Mouse (Mus musculus): Measurements from ENCODE around the gene Dach1. TPM values are rescaled to one million over a fixed set of nuclear protein-coding genes. Genes with fewer than 3 reads are reported as not detected.

Gene Dach1
- polyA plus RNA-seq, 1 experiment, result 0.23 TPM

DNA sequence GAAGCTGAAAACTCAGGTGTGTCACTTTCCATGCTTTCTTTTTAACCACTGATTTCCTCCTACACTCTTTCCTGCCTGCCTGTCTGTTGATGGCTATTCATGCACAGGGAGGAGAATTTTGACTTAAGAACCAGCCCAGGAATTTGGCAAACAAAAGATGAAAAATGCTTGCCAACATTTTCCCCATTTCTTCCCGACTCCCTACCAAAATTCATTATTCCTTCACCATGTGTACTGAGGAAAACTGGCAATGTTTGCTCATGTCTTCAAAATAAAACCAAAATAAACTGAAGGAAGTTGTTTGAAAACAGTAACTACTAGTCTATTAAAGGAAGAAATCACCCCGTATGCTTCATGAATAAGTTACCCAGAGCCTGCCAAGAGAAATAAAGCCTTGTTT lies 27.8 kb downstream of the Dach1 start:
- no peaks in the 10 kb centered on the region for H3K36me3 ChIP-seq (ENCODE audit: control insufficient read depth, insufficient read depth, low read length)
- TF ChIP-seq CTCF (IDR thresholded peaks at IDR 0.05; ENCODE audit: extremely low read depth, insufficient read depth, insufficient read length, insufficient replicate concordance), result no peak
- TF ChIP-seq POLR2A (IDR thresholded peaks at IDR 0.05; ENCODE audit: low read depth, low read length), result no peak
- WGBS, result 89% methylated on average over 2 of the region's 2 CpGs

GRCm38 (mm10) chr14:98138873-98139665 lies 30.5 kb downstream of the Dach1 start:
- Histone ChIP-seq H3K27ac (ENCODE audit: insufficient read depth, low read length) (no peak overlapping the region), H3K4me1 (ENCODE audit: control insufficient read depth, insufficient read depth, insufficient read length) (no peaks in the 10 kb centered on the region), H3K27me3 (ENCODE audit: control insufficient read depth, insufficient read depth, low read length) (no peaks in the 10 kb centered on the region), H3K4me3 (ENCODE audit: extremely low read depth, insufficient read depth, insufficient read length) (no peak overlapping the region), H3K36me3 (ENCODE audit: control insufficient read depth, insufficient read depth, low read length) (no peaks in the 10 kb centered on the region)
- DNase-seq (ENCODE audit: low read depth in 1 of 2, low spot score in 2 of 2), result no peak
- 85% methylated on average over 3 of the region's 3 CpGs for WGBS
- no peak for TF ChIP-seq CTCF (IDR thresholded peaks at IDR 0.05; ENCODE audit: extremely low read depth, insufficient read depth, insufficient read length, insufficient replicate concordance)
- TF ChIP-seq POLR2A (IDR thresholded peaks at IDR 0.05; ENCODE audit: low read depth, low read length), result no peak

More for the DNA sequence above, 27.8 kb downstream of the Dach1 start:
- no peaks in the 10 kb centered on the region for H3K4me1 ChIP-seq (ENCODE audit: control insufficient read depth, insufficient read depth, insufficient read length)
- H3K27ac ChIP-seq (ENCODE audit: insufficient read depth, low read length), result no peak overlapping the region
- DNase-seq (ENCODE audit: low read depth in 1 of 2, low spot score in 2 of 2), result no peak
- no peaks in the 10 kb centered on the region for H3K27me3 ChIP-seq (ENCODE audit: control insufficient read depth, insufficient read depth, low read length)
- H3K4me3 ChIP-seq (ENCODE audit: extremely low read depth, insufficient read depth, insufficient read length), result no peak overlapping the region

GRCm38 (mm10) chr14:98134546-98134945 lies 35.0 kb downstream of the Dach1 start:
- no peak overlapping the region for H3K27ac ChIP-seq (ENCODE audit: insufficient read depth, low read length)
- no peaks in the 10 kb centered on the region for H3K36me3 ChIP-seq (ENCODE audit: control insufficient read depth, insufficient read depth, low read length)
- H3K27me3 ChIP-seq (ENCODE audit: control insufficient read depth, insufficient read depth, low read length), result no peaks in the 10 kb centered on the region
- no peaks in the 10 kb centered on the region for H3K4me1 ChIP-seq (ENCODE audit: control insufficient read depth, insufficient read depth, insufficient read length)
- DNase-seq (ENCODE audit: low read depth in 1 of 2, low spot score in 2 of 2), result no peak
- TF ChIP-seq POLR2A (IDR thresholded peaks at IDR 0.05; ENCODE audit: low read depth, low read length), result no peak
- no peak for TF ChIP-seq CTCF (IDR thresholded peaks at IDR 0.05; ENCODE audit: extremely low read depth, insufficient read depth, insufficient read length, insufficient replicate concordance)
- WGBS, result 69% methylated on average over 4 of the region's 4 CpGs
- H3K4me3 ChIP-seq (ENCODE audit: extremely low read depth, insufficient read depth, insufficient read length), result no peak overlapping the region

GRCm38 (mm10) chr14:98123032-98123431 lies 46.5 kb downstream of the Dach1 start:
- WGBS, result 71% methylated on average over 1 of the region's 1 CpGs
- no peak for TF ChIP-seq POLR2A (IDR thresholded peaks at IDR 0.05; ENCODE audit: low read depth, low read length)
- TF ChIP-seq CTCF (IDR thresholded peaks at IDR 0.05; ENCODE audit: extremely low read depth, insufficient read depth, insufficient read length, insufficient replicate concordance), result no peak
- DNase-seq (ENCODE audit: low read depth in 1 of 2, low spot score in 2 of 2), result no peak
- Histone ChIP-seq H3K27ac (ENCODE audit: insufficient read depth, low read length) (no peak overlapping the region), H3K27me3 (ENCODE audit: control insufficient read depth, insufficient read depth, low read length) (no peaks in the 10 kb centered on the region), H3K4me3 (ENCODE audit: extremely low read depth, insufficient read depth, insufficient read length) (no peak overlapping the region), H3K4me1 (ENCODE audit: control insufficient read depth, insufficient read depth, insufficient read length) (no peaks in the 10 kb centered on the region), H3K36me3 (ENCODE audit: control insufficient read depth, insufficient read depth, low read length) (no peaks in the 10 kb centered on the region)

GRCm38 (mm10) chr14:98116627-98117026 lies 52.9 kb downstream of the Dach1 start:
- TF ChIP-seq POLR2A (IDR thresholded peaks at IDR 0.05; ENCODE audit: low read depth, low read length) (no peak), CTCF (IDR thresholded peaks at IDR 0.05; ENCODE audit: extremely low read depth, insufficient read depth, insufficient read length, insufficient replicate concordance) (no peak)
- 81% methylated on average over 1 of the region's 1 CpGs for WGBS
- H3K27me3 ChIP-seq (ENCODE audit: control insufficient read depth, insufficient read depth, low read length), result no peaks in the 10 kb centered on the region
- H3K4me3 ChIP-seq (ENCODE audit: extremely low read depth, insufficient read depth, insufficient read length), result no peak overlapping the region
- no peaks in the 10 kb centered on the region for H3K36me3 ChIP-seq (ENCODE audit: control insufficient read depth, insufficient read depth, low read length)
- no peak overlapping the region for H3K27ac ChIP-seq (ENCODE audit: insufficient read depth, low read length)
- H3K4me1 ChIP-seq (ENCODE audit: control insufficient read depth, insufficient read depth, insufficient read length), result no peaks in the 10 kb centered on the region
- DNase-seq (ENCODE audit: low read depth in 1 of 2, low spot score in 2 of 2), result no peak

- 31% methylated on average over 1 of the region's 1 CpGs for WGBS
- H3K27ac ChIP-seq (ENCODE audit: insufficient read depth, low read length), result no peak overlapping the region
- DNase-seq (ENCODE audit: low read depth in 1 of 2, low spot score in 2 of 2), result no peak
- no peak overlapping the region for H3K4me3 ChIP-seq (ENCODE audit: extremely low read depth, insufficient read depth, insufficient read length)
- no peak for TF ChIP-seq CTCF (IDR thresholded peaks at IDR 0.05; ENCODE audit: extremely low read depth, insufficient read depth, insufficient read length, insufficient replicate concordance)
- no peak for TF ChIP-seq POLR2A (IDR thresholded peaks at IDR 0.05; ENCODE audit: low read depth, low read length)
- H3K36me3 ChIP-seq (ENCODE audit: control insufficient read depth, insufficient read depth, low read length), result no peaks in the 10 kb centered on the region
- no peaks in the 10 kb centered on the region for H3K4me1 ChIP-seq (ENCODE audit: control insufficient read depth, insufficient read depth, insufficient read length)
- H3K27me3 ChIP-seq (ENCODE audit: control insufficient read depth, insufficient read depth, low read length), result no peaks in the 10 kb centered on the region
These were observed 56.5 kb downstream of the Dach1 start for GRCm38 (mm10) chr14:98113106-98113505.

DNA sequence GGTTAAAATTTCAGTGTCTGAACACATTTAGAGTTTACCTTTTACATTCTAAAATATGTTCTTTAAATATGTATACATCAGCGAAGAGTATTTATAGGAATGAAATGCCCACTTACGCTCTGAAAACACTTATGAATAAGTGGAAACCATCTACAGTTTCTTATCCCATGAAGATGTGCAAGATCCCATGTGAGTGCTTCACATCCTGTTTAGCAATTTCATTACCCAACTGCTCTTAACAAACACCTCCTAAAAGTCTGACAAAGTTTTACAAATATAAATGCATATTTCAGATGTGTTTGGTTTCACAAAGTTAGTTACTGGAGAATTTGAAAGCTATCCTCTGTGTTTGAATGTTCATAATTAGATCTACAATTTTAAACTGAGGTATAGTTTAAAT lies 59.6 kb downstream of the Dach1 start:
- Histone ChIP-seq H3K27ac (ENCODE audit: insufficient read depth, low read length) (no peak overlapping the region), H3K4me1 (ENCODE audit: control insufficient read depth, insufficient read depth, insufficient read length) (no peaks in the 10 kb centered on the region), H3K4me3 (ENCODE audit: extremely low read depth, insufficient read depth, insufficient read length) (no peak overlapping the region), H3K36me3 (ENCODE audit: control insufficient read depth, insufficient read depth, low read length) (no peaks in the 10 kb centered on the region), H3K27me3 (ENCODE audit: control insufficient read depth, insufficient read depth, low read length) (no peaks in the 10 kb centered on the region)
- DNase-seq (ENCODE audit: low read depth in 1 of 2, low spot score in 2 of 2), result no peak
- TF ChIP-seq POLR2A (IDR thresholded peaks at IDR 0.05; ENCODE audit: low read depth, low read length) (no peak), CTCF (IDR thresholded peaks at IDR 0.05; ENCODE audit: extremely low read depth, insufficient read depth, insufficient read length, insufficient replicate concordance) (no peak)
- 85% methylated on average over 2 of the region's 2 CpGs for WGBS
